Mouse (Mus musculus): ENCODE data around the gene Ube2t. TPM values are rescaled to one million over a fixed set of nuclear protein-coding genes. Genes with fewer than 3 reads are reported as not detected.

Gene Ube2t
- 1 to 10 TPM; 1.5 to 1.6 TPM for total RNA-seq (2021)
- long read RNA-seq, experiment 1: 0 reads
- long read RNA-seq, experiment 2, partial matches to known transcripts: 1 of 2 reads
- long read RNA-seq, experiment 2, other reads (novel, unspliced or antisense): 0 of 2 reads

- peak; percentile 40 for TF ChIP-seq CTCF (conservative IDR thresholded peaks at IDR 0.05)
Observed at GRCm38 (mm10) chr1:134962053-134962803, at the start of gene Ube2t. TSS of gene Ube2t (plus strand) at chr1:134962565.

GRCm38 (mm10) chr1:134913535-134913934, 48.8 kb upstream of the Ube2t start:
- DNase-seq (ENCODE audit: low spot score in 2 of 2): no peak
- no peak overlapping the region for H3K4me3 ChIP-seq
- no peak for TF ChIP-seq CTCF (conservative IDR thresholded peaks at IDR 0.05)
- peak overlapping the region; percentile 36; the same call in 1 of the 2 replicates for H3K27ac ChIP-seq

More at GRCm38 (mm10) chr1:134962053-134962803, at the start of gene Ube2t:
- Histone ChIP-seq H3K27ac (peak within 1 kb of the TSS; percentile 7; the same call in 1 of the 2 replicates), H3K4me3 (peak within 1 kb of the TSS; percentile 74)
- DNase-seq (ENCODE audit: low spot score in 2 of 2): peak; percentile 95

GRCm38 (mm10) chr1:134915421-134915820, 46.9 kb upstream of the Ube2t start:
- Histone ChIP-seq H3K4me3 (no peak overlapping the region), H3K27ac (no peak overlapping the region)
- TF ChIP-seq CTCF (conservative IDR thresholded peaks at IDR 0.05): no peak
- DNase-seq (ENCODE audit: low spot score in 2 of 2): no peak

GRCm38 (mm10) chr1:134919010-134919409, 43.4 kb upstream of the Ube2t start:
- DNase-seq (ENCODE audit: low spot score in 2 of 2): no peak
- H3K27ac ChIP-seq: peak overlapping the region; percentile 43; the same call in 1 of the 2 replicates
- H3K4me3 ChIP-seq: no peak overlapping the region
- no peak for TF ChIP-seq CTCF (conservative IDR thresholded peaks at IDR 0.05)

- H3K4me3 ChIP-seq: no peak overlapping the region
- no peak for DNase-seq (ENCODE audit: low spot score in 2 of 2)
- no peak overlapping the region for H3K27ac ChIP-seq
- no peak for TF ChIP-seq CTCF (conservative IDR thresholded peaks at IDR 0.05)
Observed at GRCm38 (mm10) chr1:134932431-134932830, 29.9 kb upstream of the Ube2t start.

- H3K27ac ChIP-seq: no peak overlapping the region
- no peak for DNase-seq (ENCODE audit: low spot score in 2 of 2)
- no peak overlapping the region for H3K4me3 ChIP-seq
- no peak for TF ChIP-seq CTCF (conservative IDR thresholded peaks at IDR 0.05)
Observed at GRCm38 (mm10) chr1:134936335-134936734, 26.0 kb upstream of the Ube2t start.

- DNase-seq (ENCODE audit: low spot score in 2 of 2): no peak
- no peak overlapping the region for H3K4me3 ChIP-seq
- no peak overlapping the region for H3K27ac ChIP-seq
- no peak for TF ChIP-seq CTCF (conservative IDR thresholded peaks at IDR 0.05)
Observed at GRCm38 (mm10) chr1:134938233-134938632, 24.1 kb upstream of the Ube2t start.

GRCm38 (mm10) chr1:134940863-134941262, 21.5 kb upstream of the Ube2t start:
- Histone ChIP-seq H3K4me3 (no peak overlapping the region), H3K27ac (no peak overlapping the region)
- DNase-seq (ENCODE audit: low spot score in 2 of 2): no peak
- TF ChIP-seq CTCF (conservative IDR thresholded peaks at IDR 0.05): no peak

- TF ChIP-seq CTCF (conservative IDR thresholded peaks at IDR 0.05): no peak
- Histone ChIP-seq H3K27ac (no peak overlapping the region), H3K4me3 (no peak overlapping the region)
- DNase-seq (ENCODE audit: low spot score in 2 of 2): no peak
Observed at GRCm38 (mm10) chr1:134942898-134943297, 19.5 kb upstream of the Ube2t start.

- no peak for DNase-seq (ENCODE audit: low spot score in 2 of 2)
- H3K27ac ChIP-seq: no peak overlapping the region
- no peak overlapping the region for H3K4me3 ChIP-seq
- 0 out of 2 replicates have a peak, but pooled peaks have one; percentile 6 for TF ChIP-seq CTCF (conservative IDR thresholded peaks at IDR 0.05)
Observed at GRCm38 (mm10) chr1:134947590-134947989, 14.8 kb upstream of the Ube2t start.

- no peak for TF ChIP-seq CTCF (conservative IDR thresholded peaks at IDR 0.05)
- no peak overlapping the region for H3K27ac ChIP-seq
- H3K4me3 ChIP-seq: no peak overlapping the region
- DNase-seq (ENCODE audit: low spot score in 2 of 2): peak in 1 of 2 experiments; percentile 24
Observed at GRCm38 (mm10) chr1:134949946-134950345, 12.4 kb upstream of the Ube2t start.

GRCm38 (mm10) chr1:134955050-134955636, 7.2 kb upstream of the Ube2t start:
- no peak for DNase-seq (ENCODE audit: low spot score in 2 of 2)
- Histone ChIP-seq H3K4me3 (peak overlapping the region; percentile 96), H3K27ac (peak overlapping the region; percentile 98)
- TF ChIP-seq CTCF (conservative IDR thresholded peaks at IDR 0.05): no peak

GRCm38 (mm10) chr1:134955637-134956176, 6.7 kb upstream of the Ube2t start, which contains the start of gene Ppp1r12b:
TSS of gene Ppp1r12b (minus strand) at chr1:134955942.
- DNase-seq (ENCODE audit: low spot score in 2 of 2): peak; percentile 96 to 99
- peak within 1 kb of the TSS; percentile 98 for H3K27ac ChIP-seq
- peak; percentile 67 for TF ChIP-seq CTCF (conservative IDR thresholded peaks at IDR 0.05)

More at GRCm38 (mm10) chr1:134955637-134956176, 6.7 kb upstream of the Ube2t start, which contains the start of gene Ppp1r12b:
- H3K4me3 ChIP-seq: peak within 1 kb of the TSS; percentile 96

Data from layer of hippocampus, adult 2 months (tissue).